Mouse (Mus musculus) adrenal gland, postnatal 36 days (tissue): Measurements from ENCODE around the gene Slc38a1. TPM values are rescaled to one million over a fixed set of nuclear protein-coding genes. Genes with fewer than 3 reads are reported as not detected.
"Not testable (repeated sequence)": the region's sequence is repeated elsewhere in the genome, so short reads cannot be mapped to it uniquely, and the experiment has no call there.

Source experiments
- DNase-seq, 2 experiments: peaks; one replicate each; pipeline ENCODE4 v3.0.0; 2021; ENCODE audit warnings: mixed read lengths in 1 of 2
- total RNA-seq, 2 experiments: library from RNA; stranded (reverse); gene quantifications; 2 replicates each; pipeline ENCODE4 v1.2.3; 2021

Slc38a1 gene
- total RNA-seq, 2 experiments from 2014 or later, result 27.6 to 41.7 TPM

GRCm38 (mm10) chr15:96658275-96658602, 15.5 kb upstream of the Slc38a1 start:
- DNase-seq, result no peak

- DNase-seq, result no peak
These were observed 15.0 kb upstream of the Slc38a1 start for GRCm38 (mm10) chr15:96657576-96658274.

- no peak for DNase-seq
These were observed 12.8 kb upstream of the Slc38a1 start for GRCm38 (mm10) chr15:96655514-96655913.

GRCm38 (mm10) chr15:96654714-96655113, 12.0 kb upstream of the Slc38a1 start:
- no peak for DNase-seq

GRCm38 (mm10) chr15:96653011-96653410, 10.3 kb upstream of the Slc38a1 start:
- no peak for DNase-seq

GRCm38 (mm10) chr15:96652531-96652930, 9.8 kb upstream of the Slc38a1 start:
- DNase-seq, result no peak

GRCm38 (mm10) chr15:96647376-96647775, 4.7 kb upstream of the Slc38a1 start:
- no peak for DNase-seq

- peak in 1 of 2 experiments; percentile 28 for DNase-seq
These were observed 785 bp downstream of the Slc38a1 start for GRCm38 (mm10) chr15:96641821-96642435.

- DNase-seq, result peak; percentile 65 to 74
These were observed 1.4 kb downstream of the Slc38a1 start for GRCm38 (mm10) chr15:96641111-96641820.

- no peak for DNase-seq
These were observed 2.3 kb downstream of the Slc38a1 start for GRCm38 (mm10) chr15:96640291-96640985.

GRCm38 (mm10) chr15:96639630-96640029, 3.1 kb downstream of the Slc38a1 start:
- no peak for DNase-seq

GRCm38 (mm10) chr15:96638656-96639055, 4.1 kb downstream of the Slc38a1 start:
- no peak for DNase-seq

- DNase-seq, result peak in 1 of 2 experiments; percentile 23
These were observed 4.5 kb downstream of the Slc38a1 start for GRCm38 (mm10) chr15:96638173-96638572.

GRCm38 (mm10) chr15:96634670-96635405, 7.9 kb downstream of the Slc38a1 start:
- DNase-seq, result peak in 1 of 2 experiments; percentile 38

- no peak for DNase-seq
These were observed 10.5 kb downstream of the Slc38a1 start for GRCm38 (mm10) chr15:96632201-96632600.

- DNase-seq, result no peak
These were observed 11.5 kb downstream of the Slc38a1 start for GRCm38 (mm10) chr15:96631107-96631718.

- no peak for DNase-seq
These were observed 14.5 kb downstream of the Slc38a1 start for GRCm38 (mm10) chr15:96628256-96628655.

GRCm38 (mm10) chr15:96626871-96627270, 15.8 kb downstream of the Slc38a1 start:
- DNase-seq, result no peak

- DNase-seq, result not testable (repeated sequence)
These were observed 17.7 kb downstream of the Slc38a1 start for GRCm38 (mm10) chr15:96625012-96625411.

GRCm38 (mm10) chr15:96622376-96622775, 20.3 kb downstream of the Slc38a1 start:
- DNase-seq, result no peak

- peak; percentile 46 to 56 for DNase-seq
These were observed 21.0 kb downstream of the Slc38a1 start for GRCm38 (mm10) chr15:96621686-96622085.
